Mouse (Mus musculus): ENCODE data around the gene Olfr907. TPM values are rescaled to one million over a fixed set of nuclear protein-coding genes. Genes with fewer than 3 reads are reported as not detected.

The Olfr907 gene
- total and polyA plus RNA-seq, 2 experiments from 2014 or later: not detected

DNA sequence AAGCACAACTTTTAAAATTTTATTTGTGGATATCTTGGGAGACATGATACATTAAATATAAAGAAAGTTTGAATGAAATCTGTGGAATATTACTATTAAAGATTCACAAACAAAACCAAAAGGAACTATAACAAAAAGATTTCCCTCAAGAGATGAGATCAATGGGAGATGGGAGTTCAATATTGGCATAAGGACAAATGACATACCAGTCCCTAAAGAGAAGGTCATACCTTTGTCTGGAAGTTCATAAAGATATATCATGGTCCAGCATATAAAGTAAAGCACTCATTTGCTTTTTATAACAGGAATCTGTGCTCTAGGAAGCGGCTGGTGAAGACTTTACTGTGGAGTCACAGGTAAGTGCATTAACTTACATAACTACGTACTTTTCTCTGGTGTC is 41.9 kb downstream of the Olfr907 start, which contains the start of gene Olfr910:
TSS of gene Olfr910 (plus strand) at position 301 of the 400 bp plus-strand sequence.
- 91% methylated on average over 2 of the region's 2 CpGs for WGBS

More for the DNA sequence above, 41.9 kb downstream of the Olfr907 start, which contains the start of gene Olfr910:
- Histone ChIP-seq H3K36me3 (ENCODE audit: insufficient read depth, low read length) (no peaks in the 10 kb centered on the region), H3K4me1 (ENCODE audit: insufficient read depth, low read length) (no peaks in the 10 kb centered on the region), H3K9me3 (ENCODE audit: low read length) (no peaks in the 10 kb centered on the region), H3K4me3 (ENCODE audit: low read length) (no peak within 1 kb of the TSS), H3K4me2 (ENCODE audit: low read depth, low read length) (no peak within 1 kb of the TSS), H3K27ac (no peak within 1 kb of the TSS), H3K27me3 (ENCODE audit: insufficient read depth, low read length) (no peaks in the 10 kb centered on the region), H3K9ac (replicated peaks; ENCODE audit: low read length) (no peak within 1 kb of the TSS)
- ATAC-seq (no peak), DNase-seq (ENCODE audit: low spot score) (no peak)
- TF ChIP-seq CTCF (IDR thresholded peaks at IDR 0.05; ENCODE audit: low read depth): no peak

Other genes starting within 250 kb of the Olfr907 start
- not detected in 2 replicates for gene Olfr143, start 243.0 kb upstream of the Olfr907 start, total RNA-seq (2014; rRNA removed)
- not detected in 2 replicates for gene Olfr143, start 243.0 kb upstream of the Olfr907 start, polyA plus RNA-seq (2015; fragmentation: Nextera tagmentation; extraction: Ambion mirVana)
- not detected in 2 replicates for gene Olfr895, start 227.9 kb upstream of the Olfr907 start, total RNA-seq (2014; rRNA removed)
- not detected in 2 replicates for gene Olfr895, start 227.9 kb upstream of the Olfr907 start, polyA plus RNA-seq (2015; fragmentation: Nextera tagmentation; extraction: Ambion mirVana)
- not detected in 2 replicates for gene Olfr896-ps1, start 204.7 kb upstream of the Olfr907 start, total RNA-seq (2014; rRNA removed)
- not detected in 2 replicates for gene Olfr896-ps1, start 204.7 kb upstream of the Olfr907 start, polyA plus RNA-seq (2015; fragmentation: Nextera tagmentation; extraction: Ambion mirVana)
- gene Olfr25, start 166.7 kb upstream of the Olfr907 start, total RNA-seq (2014; rRNA removed): not detected in 2 replicates
- gene Olfr25, start 166.7 kb upstream of the Olfr907 start, polyA plus RNA-seq (2015; fragmentation: Nextera tagmentation; extraction: Ambion mirVana): not detected in 2 replicates
- not detected in 2 replicates for gene Olfr898, start 147.4 kb upstream of the Olfr907 start, total RNA-seq (2014; rRNA removed)
- not detected in 2 replicates for gene Olfr898, start 147.4 kb upstream of the Olfr907 start, polyA plus RNA-seq (2015; fragmentation: Nextera tagmentation; extraction: Ambion mirVana)
- not detected in 2 replicates for gene Olfr250, start 128.9 kb upstream of the Olfr907 start, total RNA-seq (2014; rRNA removed)
- gene Olfr250, start 128.9 kb upstream of the Olfr907 start, polyA plus RNA-seq (2015; fragmentation: Nextera tagmentation; extraction: Ambion mirVana): not detected in 2 replicates
- not detected in 2 replicates for gene Olfr251, start 118.7 kb upstream of the Olfr907 start, total RNA-seq (2014; rRNA removed)
- not detected in 2 replicates for gene Olfr251, start 118.7 kb upstream of the Olfr907 start, polyA plus RNA-seq (2015; fragmentation: Nextera tagmentation; extraction: Ambion mirVana)
- not detected in 2 replicates for gene Olfr147, start 94.1 kb upstream of the Olfr907 start, total RNA-seq (2014; rRNA removed)
- not detected in 2 replicates for gene Olfr147, start 94.1 kb upstream of the Olfr907 start, polyA plus RNA-seq (2015; fragmentation: Nextera tagmentation; extraction: Ambion mirVana)
- gene Olfr901, start 66.3 kb upstream of the Olfr907 start, total RNA-seq (2014; rRNA removed): not detected in 2 replicates
- not detected in 2 replicates for gene Olfr901, start 66.3 kb upstream of the Olfr907 start, polyA plus RNA-seq (2015; fragmentation: Nextera tagmentation; extraction: Ambion mirVana)
- not detected in 2 replicates for gene Olfr902, start 48.1 kb upstream of the Olfr907 start, total RNA-seq (2014; rRNA removed)
- not detected in 2 replicates for gene Olfr902, start 48.1 kb upstream of the Olfr907 start, polyA plus RNA-seq (2015; fragmentation: Nextera tagmentation; extraction: Ambion mirVana)
- not detected in 2 replicates for gene Olfr904, start 32.7 kb upstream of the Olfr907 start, total RNA-seq (2014; rRNA removed)
- gene Olfr904, start 32.7 kb upstream of the Olfr907 start, polyA plus RNA-seq (2015; fragmentation: Nextera tagmentation; extraction: Ambion mirVana): not detected in 2 replicates
- gene Olfr905, start 24.7 kb upstream of the Olfr907 start, total RNA-seq (2014; rRNA removed): not detected in 2 replicates
- not detected in 2 replicates for gene Olfr905, start 24.7 kb upstream of the Olfr907 start, polyA plus RNA-seq (2015; fragmentation: Nextera tagmentation; extraction: Ambion mirVana)
- gene Olfr906, start 8.7 kb upstream of the Olfr907 start, total RNA-seq (2014; rRNA removed): not detected in 2 replicates
- not detected in 2 replicates for gene Olfr906, start 8.7 kb upstream of the Olfr907 start, polyA plus RNA-seq (2015; fragmentation: Nextera tagmentation; extraction: Ambion mirVana)
- gene Olfr911-ps1, start 25.8 kb downstream of the Olfr907 start, total RNA-seq (2014; rRNA removed): not detected in 2 replicates
- gene Olfr911-ps1, start 25.8 kb downstream of the Olfr907 start, polyA plus RNA-seq (2015; fragmentation: Nextera tagmentation; extraction: Ambion mirVana): not detected in 2 replicates
- gene Olfr910, start 42.0 kb downstream of the Olfr907 start, total RNA-seq (2014; rRNA removed): not detected in 2 replicates
- not detected in 2 replicates for gene Olfr910, start 42.0 kb downstream of the Olfr907 start, polyA plus RNA-seq (2015; fragmentation: Nextera tagmentation; extraction: Ambion mirVana)
- not detected in 2 replicates for gene Olfr912, start 84.4 kb downstream of the Olfr907 start, total RNA-seq (2014; rRNA removed)
- not detected in 2 replicates for gene Olfr912, start 84.4 kb downstream of the Olfr907 start, polyA plus RNA-seq (2015; fragmentation: Nextera tagmentation; extraction: Ambion mirVana)
- not detected in 2 replicates for gene Olfr913, start 97.0 kb downstream of the Olfr907 start, total RNA-seq (2014; rRNA removed)
- gene Olfr913, start 97.0 kb downstream of the Olfr907 start, polyA plus RNA-seq (2015; fragmentation: Nextera tagmentation; extraction: Ambion mirVana): not detected in 2 replicates
- not detected in 2 replicates for gene Olfr914, start 109.3 kb downstream of the Olfr907 start, total RNA-seq (2014; rRNA removed)
- gene Olfr914, start 109.3 kb downstream of the Olfr907 start, polyA plus RNA-seq (2015; fragmentation: Nextera tagmentation; extraction: Ambion mirVana): not detected in 2 replicates
- gene Olfr916, start 164.1 kb downstream of the Olfr907 start, total RNA-seq (2014; rRNA removed): not detected in 2 replicates
- gene Olfr916, start 164.1 kb downstream of the Olfr907 start, polyA plus RNA-seq (2015; fragmentation: Nextera tagmentation; extraction: Ambion mirVana): not detected in 2 replicates
- not detected in 2 replicates for gene Olfr917, start 170.0 kb downstream of the Olfr907 start, total RNA-seq (2014; rRNA removed)
- gene Olfr917, start 170.0 kb downstream of the Olfr907 start, polyA plus RNA-seq (2015; fragmentation: Nextera tagmentation; extraction: Ambion mirVana): not detected in 2 replicates
- not detected in 2 replicates for gene Olfr918, start 178.8 kb downstream of the Olfr907 start, total RNA-seq (2014; rRNA removed)
- not detected in 2 replicates for gene Olfr918, start 178.8 kb downstream of the Olfr907 start, polyA plus RNA-seq (2015; fragmentation: Nextera tagmentation; extraction: Ambion mirVana)
- gene Olfr919, start 207.9 kb downstream of the Olfr907 start, total RNA-seq (2014; rRNA removed): not detected in 2 replicates
- gene Olfr919, start 207.9 kb downstream of the Olfr907 start, polyA plus RNA-seq (2015; fragmentation: Nextera tagmentation; extraction: Ambion mirVana): not detected in 2 replicates
- gene Vwa5a, start 222.5 kb downstream of the Olfr907 start, total RNA-seq (2014; rRNA removed): 9.2 and 14.1 TPM in 2 replicates
- 9.4 and 10.2 TPM in 2 replicates for gene Vwa5a, start 222.5 kb downstream of the Olfr907 start, polyA plus RNA-seq (2015; fragmentation: Nextera tagmentation; extraction: Ambion mirVana)

Measured in hindbrain, postnatal 0 days (tissue).